Mouse (Mus musculus): ENCODE results near the gene Rbp4. TPM values are rescaled to one million over a fixed set of nuclear protein-coding genes. Genes with fewer than 3 reads are reported as not detected.
A peak's percentile ranks its signal among the peaks of the same experiment; 100 is the strongest.

The Rbp4 gene
- total RNA-seq, 1 experiment, result 2.7 TPM

DNA sequence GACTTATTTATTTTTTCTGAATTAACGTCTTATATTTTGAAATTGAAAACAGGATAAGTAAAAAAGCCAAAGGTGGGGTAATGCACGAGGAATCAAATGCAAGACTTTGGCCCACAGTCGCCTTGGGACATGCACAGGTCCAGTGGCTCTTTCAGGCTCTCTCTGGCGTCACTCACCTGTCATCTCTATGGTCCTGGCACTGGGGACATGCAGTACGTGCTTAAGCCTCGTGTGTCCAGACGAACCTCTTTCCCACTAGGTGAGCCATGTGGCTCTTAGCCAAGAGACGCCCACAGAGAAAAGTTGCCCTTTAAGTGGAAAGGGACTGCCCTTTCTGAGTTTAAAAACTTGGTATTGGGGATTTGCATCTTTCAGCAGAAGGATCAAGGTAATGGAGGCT lies 35.7 kb downstream of the Rbp4 start:
- Histone ChIP-seq H3K9ac (ENCODE audit: insufficient read depth, low read depth, low read length, poor library complexity, severe bottlenecking) (no peak overlapping the region), H3K27ac (ENCODE audit: insufficient read depth, low read depth, low read length, poor library complexity, severe bottlenecking) (no peak overlapping the region), H3K9me3 (ENCODE audit: control insufficient read depth, insufficient read depth, low read depth, low read length) (no peaks in the 10 kb centered on the region), H3K36me3 (ENCODE audit: control insufficient read depth, insufficient read depth, low read length, poor library complexity, severe bottlenecking) (no peaks in the 10 kb centered on the region), H3K4me3 (ENCODE audit: insufficient read depth in 1 of 2, low read depth in 1 of 2, low read length in 2 of 2, poor library complexity in 1 of 2, severe bottlenecking in 1 of 2) (no peak overlapping the region), H3K4me1 (ENCODE audit: control insufficient read depth in 2 of 2, insufficient read depth in 2 of 2, low read length in 2 of 2, poor library complexity in 1 of 2) (peaks cover 0 to 2% of the 10 kb centered on the region in 2 experiments; a peak in 1 of 4 replicates)
- in situ Hi-C loops (cut with MboI; ENCODE audit: low sequenced_read_pairs in 2 of 2, unreplicated experiment in 2 of 2), result no loop called here
- no peak for TF ChIP-seq CHD2 (IDR thresholded peaks at IDR 0.05; ENCODE audit: low read depth, low read length)
- no peak for TF ChIP-seq HCFC1 (IDR thresholded peaks at IDR 0.05; ENCODE audit: borderline replicate concordance, insufficient read depth, low read length)
- TF ChIP-seq ZNF384 (IDR thresholded peaks at IDR 0.05; ENCODE audit: low read depth, low read length), result no peak
- TF ChIP-seq ZC3H11A (IDR thresholded peaks at IDR 0.05; ENCODE audit: borderline replicate concordance, low read depth, low read length), result no peak
- no peak for TF ChIP-seq MAFK (IDR thresholded peaks at IDR 0.05; ENCODE audit: insufficient read depth, low read depth, low read length)
- no peak for DNase-seq (ENCODE audit: low read depth, low spot score)

GRCm38 (mm10) chr19:38086948-38087551 lies 38.0 kb downstream of the Rbp4 start:
- no peak for DNase-seq (ENCODE audit: low read depth, low spot score)
- Histone ChIP-seq H3K9me3 (ENCODE audit: control insufficient read depth, insufficient read depth, low read depth, low read length) (no peaks in the 10 kb centered on the region), H3K36me3 (ENCODE audit: control insufficient read depth, insufficient read depth, low read length, poor library complexity, severe bottlenecking) (no peaks in the 10 kb centered on the region), H3K4me3 (ENCODE audit: insufficient read depth in 1 of 2, low read depth in 1 of 2, low read length in 2 of 2, poor library complexity in 1 of 2, severe bottlenecking in 1 of 2) (no peak overlapping the region), H3K9ac (ENCODE audit: insufficient read depth, low read depth, low read length, poor library complexity, severe bottlenecking) (peak overlapping the region; percentile 26; the same call in 1 of the 2 replicates), H3K27ac (ENCODE audit: insufficient read depth, low read depth, low read length, poor library complexity, severe bottlenecking) (no peak overlapping the region), H3K4me1 (ENCODE audit: control insufficient read depth in 2 of 2, insufficient read depth in 2 of 2, low read length in 2 of 2, poor library complexity in 1 of 2) (peaks cover 0 to 2% of the 10 kb centered on the region in 2 experiments; a peak in 1 of 4 replicates)
- TF ChIP-seq HCFC1 (IDR thresholded peaks at IDR 0.05; ENCODE audit: borderline replicate concordance, insufficient read depth, low read length), result no peak
- TF ChIP-seq ZC3H11A (IDR thresholded peaks at IDR 0.05; ENCODE audit: borderline replicate concordance, low read depth, low read length), result no peak
- no peak for TF ChIP-seq CHD2 (IDR thresholded peaks at IDR 0.05; ENCODE audit: low read depth, low read length)
- TF ChIP-seq ZNF384 (IDR thresholded peaks at IDR 0.05; ENCODE audit: low read depth, low read length), result no peak
- no peak for TF ChIP-seq MAFK (IDR thresholded peaks at IDR 0.05; ENCODE audit: insufficient read depth, low read depth, low read length)
- in situ Hi-C loops (cut with MboI; ENCODE audit: low sequenced_read_pairs in 2 of 2, unreplicated experiment in 2 of 2), result no loop called here

DNA sequence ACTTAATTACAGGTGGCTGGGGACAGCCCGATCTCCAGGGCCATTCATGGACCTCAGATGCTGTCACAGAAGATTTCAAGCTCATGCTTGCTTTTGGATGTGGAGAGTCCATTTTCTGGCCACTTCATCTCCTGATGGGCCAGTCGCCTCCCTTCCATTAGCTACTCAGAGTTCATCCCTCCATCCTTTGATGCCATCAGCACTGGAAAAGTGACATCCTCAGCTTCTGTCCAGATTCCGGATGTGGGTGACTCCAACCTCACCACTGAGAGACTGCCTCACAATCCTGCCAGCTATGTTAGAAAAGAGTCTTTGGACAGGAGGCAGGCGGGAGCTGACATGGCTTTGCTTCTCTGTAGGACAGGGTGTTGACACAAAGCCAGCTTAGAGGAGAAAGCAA lies 39.2 kb downstream of the Rbp4 start:
- in situ Hi-C loops (cut with MboI; ENCODE audit: low sequenced_read_pairs in 2 of 2, unreplicated experiment in 2 of 2), result no loop called here
- peaks cover 2 to 3% of the 10 kb centered on the region in 2 experiments; a peak in 2 of 4 replicates for H3K4me1 ChIP-seq (ENCODE audit: control insufficient read depth in 2 of 2, insufficient read depth in 2 of 2, low read length in 2 of 2, poor library complexity in 1 of 2)
- DNase-seq (ENCODE audit: low read depth, low spot score), result no peak
- no peak overlapping the region for H3K9ac ChIP-seq (ENCODE audit: insufficient read depth, low read depth, low read length, poor library complexity, severe bottlenecking)
- no peaks in the 10 kb centered on the region for H3K9me3 ChIP-seq (ENCODE audit: control insufficient read depth, insufficient read depth, low read depth, low read length)
- H3K36me3 ChIP-seq (ENCODE audit: control insufficient read depth, insufficient read depth, low read length, poor library complexity, severe bottlenecking), result no peaks in the 10 kb centered on the region
- TF ChIP-seq ZC3H11A (IDR thresholded peaks at IDR 0.05; ENCODE audit: borderline replicate concordance, low read depth, low read length), result no peak
- TF ChIP-seq HCFC1 (IDR thresholded peaks at IDR 0.05; ENCODE audit: borderline replicate concordance, insufficient read depth, low read length), result no peak
- TF ChIP-seq ZNF384 (IDR thresholded peaks at IDR 0.05; ENCODE audit: low read depth, low read length), result no peak
- no peak for TF ChIP-seq MAFK (IDR thresholded peaks at IDR 0.05; ENCODE audit: insufficient read depth, low read depth, low read length)
- no peak for TF ChIP-seq CHD2 (IDR thresholded peaks at IDR 0.05; ENCODE audit: low read depth, low read length)
- no peak overlapping the region for H3K4me3 ChIP-seq (ENCODE audit: insufficient read depth in 1 of 2, low read depth in 1 of 2, low read length in 2 of 2, poor library complexity in 1 of 2, severe bottlenecking in 1 of 2)
- H3K27ac ChIP-seq (ENCODE audit: insufficient read depth, low read depth, low read length, poor library complexity, severe bottlenecking), result no peak overlapping the region

GRCm38 (mm10) chr19:38082931-38083525 lies 42.1 kb downstream of the Rbp4 start:
- Histone ChIP-seq H3K36me3 (ENCODE audit: control insufficient read depth, insufficient read depth, low read length, poor library complexity, severe bottlenecking) (no peaks in the 10 kb centered on the region), H3K4me1 (ENCODE audit: control insufficient read depth in 2 of 2, insufficient read depth in 2 of 2, low read length in 2 of 2, poor library complexity in 1 of 2) (peaks cover 2 to 3% of the 10 kb centered on the region in 2 experiments; a peak in 2 of 4 replicates), H3K27ac (ENCODE audit: insufficient read depth, low read depth, low read length, poor library complexity, severe bottlenecking) (no peak overlapping the region), H3K9me3 (ENCODE audit: control insufficient read depth, insufficient read depth, low read depth, low read length) (no peaks in the 10 kb centered on the region), H3K9ac (ENCODE audit: insufficient read depth, low read depth, low read length, poor library complexity, severe bottlenecking) (no peak overlapping the region), H3K4me3 (ENCODE audit: insufficient read depth in 1 of 2, low read depth in 1 of 2, low read length in 2 of 2, poor library complexity in 1 of 2, severe bottlenecking in 1 of 2) (no peak overlapping the region)
- no peak for TF ChIP-seq CHD2 (IDR thresholded peaks at IDR 0.05; ENCODE audit: low read depth, low read length)
- TF ChIP-seq MAFK (IDR thresholded peaks at IDR 0.05; ENCODE audit: insufficient read depth, low read depth, low read length), result no peak
- TF ChIP-seq ZNF384 (IDR thresholded peaks at IDR 0.05; ENCODE audit: low read depth, low read length), result no peak
- TF ChIP-seq ZC3H11A (IDR thresholded peaks at IDR 0.05; ENCODE audit: borderline replicate concordance, low read depth, low read length), result no peak
- TF ChIP-seq HCFC1 (IDR thresholded peaks at IDR 0.05; ENCODE audit: borderline replicate concordance, insufficient read depth, low read length), result no peak
- no peak for DNase-seq (ENCODE audit: low read depth, low spot score)
- in situ Hi-C loops (cut with MboI; ENCODE audit: low sequenced_read_pairs in 2 of 2, unreplicated experiment in 2 of 2), result no loop called here
